Mouse (Mus musculus) liver, embryonic 16.5 days (tissue): ENCODE results near the gene Dennd5a. TPM values are rescaled to one million over a fixed set of nuclear protein-coding genes. Genes with fewer than 3 reads are reported as not detected.
"Not testable (repeated sequence)": the region's sequence is repeated elsewhere in the genome, so short reads cannot be mapped to it uniquely, and the experiment has no call there.

Source experiments
- ATAC-seq: fragments of 200-750 bp; cut with Nextera tagmentation; 2 replicates; pipeline ENCODE4 v1.8.0; 2017; ENCODE audit warnings: low read depth, mild to moderate bottlenecking, moderate number of reproducible peaks, moderate library complexity
- H3K27ac ChIP-seq: fragments of 300-500 bp; sonication (generic); 2 replicates; pipeline ENCODE4 v1.5.1; 2014; ENCODE audit warnings: mild to moderate bottlenecking, low read length
- H3K27me3 ChIP-seq: fragments of 300-500 bp; sonication (generic); 2 replicates; pipeline ENCODE4 v1.6.1; 2014; ENCODE audit warnings: low read depth, low read length, mixed read lengths; ENCODE audit not compliant: control insufficient read depth, insufficient read depth
- H3K36me3 ChIP-seq: fragments of 300-500 bp; sonication (generic); 2 replicates; pipeline ENCODE4 v1.6.1; 2014; ENCODE audit warnings: mild to moderate bottlenecking; ENCODE audit not compliant: control insufficient read depth, insufficient read depth
- H3K4me1 ChIP-seq: fragments of 300-500 bp; sonication (generic); 2 replicates; pipeline ENCODE4 v1.6.1; 2014; ENCODE audit warnings: low read depth, low read length, mixed read lengths; ENCODE audit not compliant: control insufficient read depth
- H3K4me2 ChIP-seq: fragments of 300-500 bp; sonication (generic); 2 replicates; pipeline ENCODE4 v1.6.1; 2014; ENCODE audit warnings: low read depth, low read length, mixed read lengths
- H3K4me3 ChIP-seq: fragments of 300-500 bp; sonication (generic); 2 replicates; pipeline ENCODE4 v1.5.1; 2014; ENCODE audit warnings: low read depth, mild to moderate bottlenecking, low read length
- H3K9ac ChIP-seq: fragments of 300-500 bp; sonication (generic); 2 replicates; pipeline ENCODE4 v1.6.1; 2014; ENCODE audit warnings: low read depth, low read length
- H3K9me3 ChIP-seq: fragments of 300-500 bp; sonication (generic); replicated peaks from 2 replicates; pipeline ENCODE4 v1.6.1; 2016; ENCODE audit warnings: low read length; ENCODE audit not compliant: control insufficient read depth
- WGBS: fragments of 180-500 bp; shearing (Covaris S2); extraction: QIAGEN DNeasy Blood & Tissue Kit; methylation state at CpG from one replicate; pipeline ENCODE4 v1.1.7; 2014; ENCODE audit not compliant: insufficient replicate concordance; 5-methylcytosine and 5-hydroxymethylcytosine counted together
- polyA plus RNA-seq: library from polyadenylated mRNA; unstranded; fragments of >200 nt; fragmentation: Nextera tagmentation; extraction: Ambion mirVana; gene quantifications from 2 replicates; pipeline ENCODE4 v1.2.1, GENCODE M21; 2015

The Dennd5a gene
- polyA plus RNA-seq, 1 experiment from 2014 or later = 7.0 TPM

GRCm38 (mm10) chr7:109993157-109993959 lies 33.1 kb upstream of the Dennd5a start:
- Histone ChIP-seq H3K27ac (no peak overlapping the region), H3K36me3 (no peaks in the 10 kb centered on the region), H3K4me3 (no peak overlapping the region), H3K27me3 (no peaks in the 10 kb centered on the region), H3K9ac (no peak overlapping the region), H3K4me1 (no peaks in the 10 kb centered on the region), H3K9me3 (no peaks in the 10 kb centered on the region), H3K4me2 (no peak overlapping the region)
- peak; percentile 39; the same call in 1 of the 2 replicates for ATAC-seq
- 50% methylated on average over 2 of the region's 2 CpGs for WGBS

- no peak for ATAC-seq
- WGBS = 71% methylated on average over 1 of the region's 1 CpGs
- Histone ChIP-seq H3K4me2 (no peak overlapping the region), H3K9me3 (no peaks in the 10 kb centered on the region), H3K27ac (no peak overlapping the region), H3K9ac (no peak overlapping the region), H3K27me3 (no peaks in the 10 kb centered on the region), H3K36me3 (no peaks in the 10 kb centered on the region), H3K4me1 (peaks cover 3% of the 10 kb centered on the region; the same call in 1 of the 2 replicates), H3K4me3 (no peak overlapping the region)
Observed at GRCm38 (mm10) chr7:109991286-109991685, 31.0 kb upstream of the Dennd5a start.

DNA sequence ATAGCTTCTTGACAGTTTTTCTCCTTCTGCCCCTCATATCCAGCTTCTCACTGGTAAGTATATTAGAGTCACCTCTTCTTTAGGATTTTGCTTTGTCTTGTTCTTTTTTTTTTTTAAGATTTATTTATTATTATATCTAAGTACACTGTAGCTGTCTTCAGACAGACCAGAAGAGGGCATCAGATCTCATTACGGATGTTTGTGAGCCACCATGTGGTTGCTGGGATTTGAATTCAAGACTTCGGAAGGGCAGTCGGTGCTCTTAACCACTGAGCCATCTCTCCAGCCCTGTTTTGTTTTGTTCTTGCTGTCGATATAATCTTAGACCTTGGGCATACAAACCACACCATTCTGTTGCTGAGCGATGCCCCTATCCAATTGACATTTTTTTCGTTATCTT lies 26.5 kb upstream of the Dennd5a start, which contains the start of gene Tmem41b:
TSS of gene Tmem41b (minus strand) at position 155 of the 400 bp plus-strand sequence.
- H3K9ac ChIP-seq = peak within 1 kb of the TSS; percentile 78
- H3K27me3 ChIP-seq, H3K9me3 ChIP-seq, H3K36me3 ChIP-seq, ATAC-seq, H3K4me1 ChIP-seq: not testable (repeated sequence)
- peak within 1 kb of the TSS; percentile 88 for H3K27ac ChIP-seq
- H3K4me2 ChIP-seq = peak within 1 kb of the TSS; percentile 90
- H3K4me3 ChIP-seq = peak within 1 kb of the TSS; percentile 74
- WGBS = 30% methylated on average over 6 of the region's 6 CpGs

GRCm38 (mm10) chr7:109986133-109986669 lies 25.9 kb upstream of the Dennd5a start:
- Histone ChIP-seq H3K27ac (peak overlapping the region; percentile 88), H3K9me3 (no peaks in the 10 kb centered on the region), H3K36me3 (no peaks in the 10 kb centered on the region), H3K9ac (peak overlapping the region; percentile 78), H3K4me2 (peak overlapping the region; percentile 90), H3K27me3 (no peaks in the 10 kb centered on the region), H3K4me1 (peaks cover 9% of the 10 kb centered on the region; the same call in 1 of the 2 replicates), H3K4me3 (peak overlapping the region; percentile 74)
- ATAC-seq = peak; percentile 98
- under 1% methylated on average over 43 of the region's 43 CpGs for WGBS

DNA sequence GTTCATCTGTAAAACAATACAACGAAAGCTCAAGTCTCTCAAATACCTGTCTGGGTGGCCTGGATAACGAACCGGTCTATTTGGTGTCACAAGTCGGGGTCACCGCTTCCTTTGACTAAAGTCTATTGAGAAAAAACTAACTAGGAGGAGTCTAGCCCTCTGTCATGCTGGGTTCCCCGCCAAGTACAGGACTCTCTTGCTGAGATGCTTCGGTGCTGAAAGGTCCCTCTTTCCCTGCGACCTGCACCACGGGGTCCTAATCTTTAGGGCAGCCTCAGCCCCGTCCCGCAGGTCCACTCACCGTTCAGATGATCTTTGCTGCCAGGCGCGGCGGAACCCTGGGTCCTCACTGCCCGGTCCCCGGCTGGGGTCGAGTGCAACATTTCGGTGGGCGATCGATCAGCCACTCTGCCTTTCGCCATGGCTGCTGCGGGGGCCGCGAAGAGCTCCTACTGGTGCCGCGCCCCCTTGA lies 25.4 kb upstream of the Dennd5a start:
- under 1% methylated on average over 27 of the region's 27 CpGs for WGBS
- H3K27me3 ChIP-seq = no peaks in the 10 kb centered on the region

GRCm38 (mm10) chr7:109984608-109985007 lies 24.3 kb upstream of the Dennd5a start:
- ATAC-seq, H3K9ac ChIP-seq, H3K4me1 ChIP-seq, H3K9me3 ChIP-seq, H3K27ac ChIP-seq, H3K4me3 ChIP-seq, H3K36me3 ChIP-seq, H3K27me3 ChIP-seq, H3K4me2 ChIP-seq: not testable (repeated sequence)
- 70% methylated on average over 5 of the region's 5 CpGs for WGBS

More for the DNA sequence above, 25.4 kb upstream of the Dennd5a start:
- H3K9me3 ChIP-seq = no peaks in the 10 kb centered on the region
- peak overlapping the region; percentile 82 for H3K27ac ChIP-seq
- H3K4me3 ChIP-seq = peak overlapping the region; percentile 74
- peaks cover 9% of the 10 kb centered on the region; the same call in 1 of the 2 replicates for H3K4me1 ChIP-seq
- H3K9ac ChIP-seq = peak overlapping the region; percentile 78
- H3K36me3 ChIP-seq = no peaks in the 10 kb centered on the region
- ATAC-seq = peak; percentile 18
- H3K4me2 ChIP-seq = peak overlapping the region; percentile 90

DNA sequence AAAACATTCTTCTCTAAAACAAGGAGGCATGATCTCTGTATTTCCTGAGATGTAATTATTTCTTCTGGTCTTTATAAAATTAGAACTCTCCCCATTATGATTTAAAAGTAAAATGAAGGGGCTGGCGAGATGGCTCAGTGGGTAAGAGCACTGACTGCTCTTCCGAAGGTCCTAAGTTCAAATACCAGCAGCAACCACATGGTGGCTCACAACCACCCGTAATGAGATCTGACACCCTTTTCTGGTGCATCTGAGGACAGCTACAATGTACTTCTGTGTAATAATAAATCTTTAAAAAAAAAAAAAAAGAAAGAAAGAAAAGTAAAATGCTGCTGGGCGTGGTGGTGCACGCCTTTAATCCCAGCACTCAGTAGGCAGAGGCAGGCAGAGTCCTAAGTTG lies 16.9 kb upstream of the Dennd5a start:
- not testable (repeated sequence) for H3K9me3 ChIP-seq, H3K36me3 ChIP-seq, ATAC-seq, H3K4me2 ChIP-seq, H3K9ac ChIP-seq, H3K27ac ChIP-seq, H3K4me3 ChIP-seq, H3K4me1 ChIP-seq, H3K27me3 ChIP-seq
- 59% methylated on average over 5 of the region's 5 CpGs for WGBS

GRCm38 (mm10) chr7:109975966-109976715 lies 15.9 kb upstream of the Dennd5a start:
- H3K9me3 ChIP-seq = no peaks in the 10 kb centered on the region
- H3K4me2 ChIP-seq = no peak overlapping the region
- 77% methylated on average over 6 of the region's 6 CpGs for WGBS
- H3K4me3 ChIP-seq = no peak overlapping the region
- H3K27me3 ChIP-seq = no peaks in the 10 kb centered on the region
- H3K9ac ChIP-seq = no peak overlapping the region
- peaks cover 9% of the 10 kb centered on the region for H3K36me3 ChIP-seq
- no peaks in the 10 kb centered on the region for H3K4me1 ChIP-seq
- no peak overlapping the region for H3K27ac ChIP-seq
- no peak for ATAC-seq
